Mouse (Mus musculus) limb, embryonic 14.5 days (tissue): ENCODE measurements around the gene Snx32. TPM values are rescaled to one million over a fixed set of nuclear protein-coding genes. Genes with fewer than 3 reads are reported as not detected.

Experiments used
- ATAC-seq: fragments of 200-750 bp; cut with Nextera tagmentation; 2 replicates; pipeline ENCODE4 v1.8.0; 2017; ENCODE audit warnings: low read depth, moderate number of reproducible peaks, moderate TSS enrichment; ENCODE audit not compliant: low FRiP score
- DNase-seq: peaks from one replicate; pipeline ENCODE4 v3.0.0-alpha.2; 2015; ENCODE audit warnings: low spot score
- H3K27ac ChIP-seq: fragments of 300-500 bp; sonication (generic); replicated peaks from 2 replicates; pipeline ENCODE4 v1.5.1; 2014; ENCODE audit warnings: low read depth, mild to moderate bottlenecking, low read length, moderate library complexity, mixed read lengths
- H3K27me3 ChIP-seq: fragments of 300-500 bp; sonication (generic); 2 replicates; pipeline ENCODE4 v1.6.1; 2014; ENCODE audit warnings: low read length, mixed read lengths; ENCODE audit not compliant: control insufficient read depth, insufficient read depth
- H3K36me3 ChIP-seq: fragments of 300-500 bp; sonication (generic); 2 replicates; pipeline ENCODE4 v1.6.1; 2014; ENCODE audit warnings: mild to moderate bottlenecking, low read length, moderate library complexity, mixed read lengths; ENCODE audit not compliant: control insufficient read depth, insufficient read depth
- H3K4me1 ChIP-seq: fragments of 300-500 bp; sonication (generic); 2 replicates; pipeline ENCODE4 v1.6.1; 2014; ENCODE audit warnings: antibody characterized with exemption, low read length, mixed read lengths; ENCODE audit not compliant: control insufficient read depth, insufficient read depth
- H3K4me2 ChIP-seq: fragments of 300-500 bp; sonication (generic); replicated peaks from 2 replicates; pipeline ENCODE4 v1.6.1; 2014; ENCODE audit warnings: low read depth, mild to moderate bottlenecking, low read length, moderate library complexity; ENCODE audit not compliant: severe bottlenecking
- H3K4me3 ChIP-seq: fragments of 300-500 bp; sonication (generic); replicated peaks from 2 replicates; pipeline ENCODE4 v1.5.1; 2014; ENCODE audit warnings: low read length
- H3K9ac ChIP-seq: fragments of 300-500 bp; sonication (generic); 2 replicates; pipeline ENCODE4 v1.6.1; 2014; ENCODE audit warnings: mild to moderate bottlenecking, low read depth, low read length, moderate library complexity; ENCODE audit not compliant: severe bottlenecking
- H3K9me3 ChIP-seq: fragments of 300-500 bp; sonication (generic); 2 replicates; pipeline ENCODE4 v1.6.1; 2016; ENCODE audit warnings: low read length; ENCODE audit not compliant: control insufficient read depth
- POLR2A ChIP-seq: fragments of 200-500 bp; IDR thresholded peaks from 2 replicates; pipeline ENCODE4 v1.8.0; 2012; ENCODE audit warnings: inconsistent platforms, mild to moderate bottlenecking, moderate library complexity, borderline replicate concordance; ENCODE audit not compliant: insufficient read depth, insufficient read length; ENCODE audit errors: extremely low read depth
- WGBS: fragments of 180-500 bp; shearing (Covaris S2); extraction: QIAGEN DNeasy Blood & Tissue Kit; methylation state at CpG from one replicate; pipeline ENCODE4 v1.1.7; 2014; 5-methylcytosine and 5-hydroxymethylcytosine counted together
- polyA plus RNA-seq, 2 experiments: library from polyadenylated mRNA; depleted of rRNA in 1 of 2; stranded (reverse) in 1 of 2; unstranded in 1 of 2; fragments of >200 nt; fragmentation: Nextera tagmentation in 1 of 2; extraction: Ambion mirVana in 1 of 2; gene quantifications; 2 replicates each; pipeline versions ENCODE4 v1.2.1 to v1.2.3; 2012 to 2014

The Snx32 gene
- polyA plus RNA-seq, 2 experiments: 9.6 to 23.6 TPM

GRCm38 (mm10) chr19:5460465-5460911 lies 49.9 kb downstream of the Snx32 start, which contains the start of gene Fibp:
TSS of gene Fibp (plus strand) at chr19:5460615.
- Histone ChIP-seq H3K9ac (peak within 1 kb of the TSS; percentile 62), H3K4me3 (peak within 1 kb of the TSS; percentile 75), H3K27me3 (no peaks in the 10 kb centered on the region), H3K36me3 (peaks cover 38% of the 10 kb centered on the region), H3K9me3 (no peaks in the 10 kb centered on the region), H3K4me1 (peaks cover 26% of the 10 kb centered on the region), H3K4me2 (peak within 1 kb of the TSS; percentile 93), H3K27ac (no peak within 1 kb of the TSS)
- peak; percentile 92; the same call in 1 of the 2 replicates for TF ChIP-seq POLR2A
- ATAC-seq (peak; percentile 82), DNase-seq (peak; percentile 89)
- WGBS: under 1% methylated on average over 32 of the region's 32 CpGs

- H3K27me3 ChIP-seq: no peaks in the 10 kb centered on the region
- peaks cover 33% of the 10 kb centered on the region for H3K36me3 ChIP-seq
- DNase-seq: no peak
- H3K4me3 ChIP-seq: peak overlapping the region; percentile 75
- ATAC-seq: no peak
- peak overlapping the region; percentile 62 for H3K9ac ChIP-seq
- H3K4me1 ChIP-seq: peaks cover 26% of the 10 kb centered on the region
- no peaks in the 10 kb centered on the region for H3K9me3 ChIP-seq
- no peak overlapping the region for H3K27ac ChIP-seq
- TF ChIP-seq POLR2A: no peak
- peak overlapping the region; percentile 93 for H3K4me2 ChIP-seq
- 18% methylated on average over 3 of the region's 3 CpGs for WGBS
Measured at GRCm38 (mm10) chr19:5459896-5460295, 50.4 kb downstream of the Snx32 start.

- Histone ChIP-seq H3K27ac (no peak overlapping the region), H3K4me3 (no peak overlapping the region), H3K9me3 (no peaks in the 10 kb centered on the region), H3K36me3 (peaks cover 28% of the 10 kb centered on the region), H3K27me3 (no peaks in the 10 kb centered on the region), H3K4me1 (peaks cover 26% of the 10 kb centered on the region), H3K4me2 (no peak overlapping the region), H3K9ac (no peak overlapping the region)
- TF ChIP-seq POLR2A: no peak
- ATAC-seq (no peak), DNase-seq (no peak)
- 74% methylated on average over 7 of the region's 7 CpGs for WGBS
Measured at GRCm38 (mm10) chr19:5459019-5459418, 51.3 kb downstream of the Snx32 start.

DNA sequence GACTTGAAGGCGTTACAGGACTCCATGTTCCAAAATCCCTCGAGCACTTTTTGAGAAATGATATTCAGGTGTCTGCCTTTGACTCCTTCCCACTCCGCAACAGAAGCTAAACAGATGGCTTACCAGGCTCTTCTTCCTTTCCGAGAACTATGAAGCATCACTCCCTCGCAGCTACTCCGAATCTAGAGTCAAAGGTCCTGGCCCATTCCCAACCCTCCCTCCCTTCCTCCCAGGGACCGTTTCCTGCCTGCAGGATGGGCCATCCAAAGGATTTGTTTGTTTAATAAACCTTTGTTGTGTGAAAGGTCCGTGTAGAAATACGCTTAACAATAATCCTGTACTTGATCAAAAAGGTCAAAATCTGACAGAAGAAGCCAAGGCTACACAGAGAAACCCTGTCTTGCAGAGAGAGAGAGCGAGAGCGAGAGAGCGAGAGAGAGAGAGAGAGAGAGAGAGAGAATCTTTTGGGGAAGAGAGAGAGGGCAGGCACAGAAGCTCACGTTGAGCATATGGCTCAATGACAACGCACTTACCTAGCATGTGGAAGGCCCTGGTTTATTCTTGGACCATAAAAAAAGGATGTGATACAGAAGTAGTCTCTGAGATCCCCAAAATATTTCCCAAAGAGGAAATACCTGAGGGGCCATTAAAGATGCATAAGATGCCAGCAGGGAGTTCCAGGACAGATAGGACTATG lies 52.4 kb downstream of the Snx32 start, which contains the start of gene Ccdc85b:
Ccdc85b (minus strand) TSS at position 149 of the 697 bp plus-strand sequence.
- peaks cover 23% of the 10 kb centered on the region for H3K36me3 ChIP-seq
- peaks cover 26% of the 10 kb centered on the region for H3K4me1 ChIP-seq
- H3K4me3 ChIP-seq: peak within 1 kb of the TSS; percentile 62
- peak within 1 kb of the TSS; percentile 98 for H3K4me2 ChIP-seq
- DNase-seq (no peak), ATAC-seq (no peak)
- 18% methylated on average over 14 of the region's 14 CpGs for WGBS
- H3K27me3 ChIP-seq: no peaks in the 10 kb centered on the region
- H3K9ac ChIP-seq: peak within 1 kb of the TSS; percentile 60
- TF ChIP-seq POLR2A: no peak
- peak within 1 kb of the TSS; percentile 70 for H3K27ac ChIP-seq
- H3K9me3 ChIP-seq: no peaks in the 10 kb centered on the region

- DNase-seq (peak; percentile 93), ATAC-seq (peak; percentile 90)
- peak; percentile 85 for TF ChIP-seq POLR2A
- H3K36me3 ChIP-seq: peaks cover 16% of the 10 kb centered on the region
- no peaks in the 10 kb centered on the region for H3K27me3 ChIP-seq
- H3K9ac ChIP-seq: peak overlapping the region; percentile 60
- H3K27ac ChIP-seq: peak overlapping the region; percentile 70
- H3K9me3 ChIP-seq: no peaks in the 10 kb centered on the region
- H3K4me2 ChIP-seq: peak overlapping the region; percentile 98
- peaks cover 26% of the 10 kb centered on the region for H3K4me1 ChIP-seq
- H3K4me3 ChIP-seq: peak overlapping the region; percentile 62
- WGBS: under 1% methylated on average over 68 of the region's 70 CpGs
Measured at GRCm38 (mm10) chr19:5456922-5457745, 53.2 kb downstream of the Snx32 start.
